Mouse (Mus musculus) ovary, postnatal 10 days (tissue): ENCODE measurements around the gene Kcnk1.

Experiments
- DNase-seq: peaks from one replicate; pipeline ENCODE4 v3.0.0; 2022; ENCODE audit warnings: low spot score

Kcnk1 gene

DNA sequence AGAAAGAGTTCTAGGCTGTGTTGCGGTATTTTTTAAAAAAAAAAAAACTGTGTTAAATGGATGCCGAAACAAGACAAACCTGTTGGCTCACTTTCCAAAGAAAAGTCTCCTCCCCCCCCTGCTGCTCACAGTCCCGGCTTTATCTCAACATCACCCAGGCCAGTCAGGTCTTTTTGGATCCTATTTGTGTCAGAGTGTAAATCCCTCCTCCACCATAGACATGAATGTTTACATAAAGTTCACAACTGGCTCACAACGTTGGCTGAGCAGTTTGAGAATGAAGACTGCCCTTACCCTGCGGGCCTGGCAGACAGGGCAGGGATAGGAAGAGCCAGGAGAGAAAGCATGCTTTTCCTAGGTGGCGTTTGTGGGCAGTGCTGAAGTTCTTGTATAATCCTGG is 2.0 kb downstream of the Kcnk1 start:
- no peak for DNase-seq

DNA sequence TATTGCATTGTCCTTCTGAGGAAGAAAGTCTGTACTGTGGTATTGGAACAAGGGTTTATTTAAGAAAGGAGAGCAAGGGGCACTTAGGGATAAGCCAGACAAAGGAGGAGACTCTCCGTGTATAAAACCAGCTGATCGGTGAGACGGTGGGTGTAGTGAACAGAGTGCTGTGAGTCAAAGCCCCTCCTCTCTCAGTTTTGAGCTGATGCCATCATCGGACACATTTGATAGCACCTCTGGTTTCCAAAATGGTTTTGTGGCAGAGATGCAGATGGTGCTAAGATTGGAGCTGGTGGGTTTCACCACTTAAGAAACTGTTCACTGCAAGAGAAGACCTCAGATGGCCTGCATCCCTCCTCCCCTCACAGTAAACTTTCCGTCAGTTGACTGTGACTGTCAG is 2.6 kb downstream of the Kcnk1 start:
- no peak for DNase-seq

DNA sequence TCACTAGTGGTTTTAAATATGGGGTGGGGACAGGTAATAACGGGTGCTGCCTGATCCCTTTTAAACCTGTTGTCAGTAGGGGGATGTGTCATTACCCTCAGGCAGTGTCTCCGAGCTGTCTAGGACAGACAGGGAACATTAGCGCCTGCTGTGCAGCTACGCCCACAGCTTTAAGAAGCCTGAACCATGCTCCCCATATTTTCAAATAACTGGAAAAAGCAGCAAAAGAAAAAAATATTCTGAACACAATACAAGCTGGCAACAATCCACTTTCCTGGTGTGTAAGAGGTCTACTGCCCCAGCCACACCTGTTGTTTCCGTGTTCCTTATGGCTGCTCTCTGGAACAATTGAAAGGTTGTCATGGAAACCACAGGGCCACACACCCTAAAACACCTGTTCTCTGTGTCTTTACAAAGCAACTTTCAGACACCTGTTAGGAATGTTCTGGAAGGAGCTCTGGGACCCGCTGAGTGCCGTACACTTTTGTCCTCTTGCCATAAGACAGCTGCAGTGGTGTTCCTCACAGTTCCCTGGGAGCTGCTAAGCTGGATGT is 4.9 kb downstream of the Kcnk1 start:
- no peak for DNase-seq

DNA sequence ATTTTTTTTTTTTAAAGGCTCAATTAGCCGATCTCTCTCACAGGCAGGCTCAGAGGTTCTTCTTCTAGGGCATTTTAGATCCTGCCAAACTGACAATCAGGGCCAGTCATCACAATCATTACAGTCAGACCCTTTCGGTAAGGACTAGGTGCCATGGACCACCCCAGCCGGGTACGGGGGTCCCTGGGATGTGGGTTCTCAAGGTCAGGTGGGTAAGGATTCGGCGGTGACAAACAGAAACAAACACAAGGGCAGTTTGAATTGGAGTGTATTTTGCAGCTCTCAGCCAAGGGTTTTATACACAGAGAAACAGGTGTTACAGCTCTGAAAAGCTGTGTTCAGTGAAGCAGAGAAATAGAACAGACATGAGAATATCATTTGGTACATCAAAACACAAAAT is 8.6 kb downstream of the Kcnk1 start:
- DNase-seq = no peak

DNA sequence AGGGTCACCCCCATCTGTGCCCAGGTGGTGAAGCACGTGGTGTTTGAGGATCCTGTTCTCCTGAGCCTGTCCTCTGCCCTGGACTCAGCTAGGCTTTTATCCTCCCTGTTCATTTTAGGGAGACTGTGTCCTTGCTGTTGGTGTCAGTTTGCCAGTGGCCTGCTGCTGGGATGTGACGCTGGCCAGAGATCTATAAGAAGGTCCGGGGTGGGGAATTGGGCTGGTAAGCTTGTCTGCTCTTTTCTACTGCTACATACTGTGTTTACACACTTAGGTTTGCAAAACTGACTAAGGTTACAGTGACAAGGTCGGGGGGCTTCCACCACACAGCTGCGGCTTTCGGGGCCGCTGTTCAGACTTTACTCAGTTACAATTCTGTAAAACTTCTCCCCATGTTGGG is 10.0 kb downstream of the Kcnk1 start:
- no peak for DNase-seq

DNA sequence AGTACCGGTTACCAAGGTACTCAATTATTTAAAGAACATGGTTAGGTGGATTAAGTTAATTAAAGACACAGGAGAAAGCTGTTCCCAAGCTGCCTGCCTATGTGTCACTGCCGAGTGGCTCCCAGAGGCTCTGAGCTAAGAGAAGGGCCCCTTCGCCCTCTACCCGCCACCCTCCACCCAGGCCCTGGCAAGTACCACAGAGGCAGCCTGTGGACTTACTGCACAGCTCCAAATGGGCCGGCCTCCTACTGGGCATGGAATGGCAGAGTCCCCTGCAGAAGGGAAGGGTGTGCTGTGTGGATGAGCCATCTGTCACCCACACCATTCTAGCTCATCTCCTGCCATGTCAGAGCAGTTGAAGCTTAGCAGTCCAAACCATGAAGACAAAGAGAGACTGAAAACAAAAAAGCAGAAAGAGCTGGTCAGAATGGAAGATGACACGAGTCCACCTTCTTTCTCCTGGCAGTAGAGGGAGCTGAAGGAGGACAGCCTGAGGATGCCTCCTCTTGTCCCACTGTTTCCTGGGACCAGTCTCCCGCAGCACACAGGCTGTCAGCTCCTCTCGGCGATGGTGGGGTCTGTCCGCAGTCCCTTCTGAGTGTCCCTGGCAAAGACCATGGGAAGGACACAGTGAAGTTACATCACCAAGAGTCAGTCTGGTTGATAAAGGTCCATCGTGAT is 11.5 kb downstream of the Kcnk1 start:
- DNase-seq = no peak

DNA sequence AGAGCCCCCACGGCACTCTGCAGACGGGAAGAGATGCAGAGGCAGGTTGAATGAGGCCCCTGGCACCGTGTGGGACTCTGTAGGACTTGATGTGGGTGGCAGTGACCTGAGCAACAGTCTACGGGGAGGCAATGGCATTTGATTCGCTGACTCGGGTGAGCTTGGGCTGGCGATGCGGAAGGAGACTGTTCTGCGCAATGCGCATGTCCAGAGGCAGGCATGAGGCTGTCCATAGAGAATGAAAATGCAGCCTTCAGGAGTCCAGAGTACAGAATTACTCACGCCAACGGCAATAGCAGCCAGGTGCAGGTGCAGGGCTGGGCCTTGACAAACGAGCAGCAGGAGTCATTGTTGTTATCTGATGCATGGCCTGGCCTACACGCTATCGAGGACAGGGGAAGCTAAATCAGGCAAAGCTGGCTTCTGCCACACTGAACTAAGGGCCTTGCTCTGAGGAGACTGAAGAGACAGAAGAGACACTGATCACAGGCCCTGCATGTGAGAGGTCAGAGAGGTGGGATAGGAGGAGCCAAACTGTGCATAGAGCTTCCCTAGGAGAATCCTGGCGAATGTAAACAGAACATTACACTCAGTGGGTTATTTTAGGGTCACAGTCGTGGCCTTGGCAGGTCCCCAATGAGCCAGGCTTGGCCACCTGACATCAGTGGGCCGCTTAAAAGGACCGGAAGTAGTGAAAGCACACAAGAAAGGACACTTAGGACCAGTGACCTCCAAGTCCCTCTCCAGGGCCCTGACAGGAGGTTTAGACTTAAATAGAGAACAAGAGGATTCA is 12.8 kb downstream of the Kcnk1 start:
- no peak for DNase-seq

DNA sequence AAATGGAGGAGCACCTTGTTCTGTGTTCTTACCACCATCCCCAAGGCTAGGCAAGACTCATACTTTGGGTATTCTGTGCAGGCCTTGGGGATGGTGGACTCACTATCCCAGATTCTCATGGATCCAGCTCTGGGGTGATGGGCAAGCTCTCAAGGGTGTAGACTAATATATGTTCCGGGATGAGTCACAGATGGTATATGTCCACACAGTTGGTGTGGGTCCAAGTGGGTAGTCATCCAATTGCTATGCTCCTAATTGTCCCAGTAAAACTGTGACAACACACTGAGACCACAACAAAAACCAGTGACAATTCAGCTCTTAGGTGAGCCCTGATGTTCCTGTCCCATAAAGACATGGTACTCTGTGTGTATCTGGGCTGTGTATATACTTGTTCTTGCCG is 14.0 kb downstream of the Kcnk1 start:
- no peak for DNase-seq

DNA sequence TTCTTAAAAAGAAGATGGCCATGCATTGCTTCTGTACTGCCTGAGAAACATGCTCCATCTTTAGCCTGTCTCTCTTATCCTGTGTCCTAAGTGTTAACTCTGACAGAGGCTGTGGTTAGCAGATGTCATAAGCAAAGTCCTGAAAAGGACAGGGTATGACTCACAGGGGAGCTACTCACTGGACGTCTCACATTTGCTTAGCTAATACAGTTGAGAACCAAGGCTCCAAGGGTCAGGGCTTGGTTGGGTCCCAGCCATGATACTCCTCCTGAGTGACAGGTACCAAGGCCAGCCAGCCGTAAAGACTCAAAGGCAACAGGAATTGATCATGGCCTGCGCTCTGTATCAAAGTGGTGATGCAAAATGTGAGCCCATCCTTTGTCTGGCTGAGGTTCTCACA is 15.9 kb downstream of the Kcnk1 start:
- DNase-seq = no peak

DNA sequence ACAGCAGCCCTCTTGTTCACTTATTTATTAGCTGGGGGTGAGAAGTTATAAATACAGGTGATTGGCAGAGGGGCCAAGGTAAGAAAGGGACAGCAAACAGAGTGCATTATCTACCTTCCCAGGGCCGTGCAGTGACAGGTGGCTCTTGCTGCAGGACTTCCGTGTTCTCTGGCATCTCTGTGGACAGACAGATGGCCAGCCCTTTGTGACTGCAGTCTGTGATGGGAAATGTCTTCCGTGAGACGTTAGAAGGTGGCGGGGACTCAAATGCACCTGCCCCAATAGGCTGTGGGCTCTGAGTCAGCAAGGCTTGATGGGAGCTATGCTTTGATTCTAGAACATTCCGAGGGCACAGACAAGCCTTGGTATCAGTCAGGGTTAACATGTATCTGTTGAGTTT is 17.4 kb downstream of the Kcnk1 start:
- DNase-seq = no peak

DNA sequence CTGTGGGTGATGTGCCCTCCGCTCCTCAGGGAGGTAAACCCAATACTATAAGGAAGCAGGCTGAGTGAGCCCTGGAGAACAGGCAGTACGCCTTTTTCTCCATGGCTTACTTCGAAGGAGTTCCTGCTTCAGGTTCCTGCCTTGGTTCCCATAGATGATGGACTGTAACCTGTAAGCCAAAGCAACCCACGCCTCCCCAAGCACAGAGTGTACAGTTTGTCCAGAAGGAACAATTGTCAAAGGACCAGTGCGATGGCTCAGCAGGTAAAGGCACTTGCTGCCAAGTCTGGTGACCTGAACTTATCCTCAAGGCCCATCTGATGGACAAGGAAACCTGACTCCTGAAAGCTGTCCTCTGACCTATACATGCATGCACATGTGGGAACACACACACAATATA is 18.7 kb downstream of the Kcnk1 start:
- no peak for DNase-seq

DNA sequence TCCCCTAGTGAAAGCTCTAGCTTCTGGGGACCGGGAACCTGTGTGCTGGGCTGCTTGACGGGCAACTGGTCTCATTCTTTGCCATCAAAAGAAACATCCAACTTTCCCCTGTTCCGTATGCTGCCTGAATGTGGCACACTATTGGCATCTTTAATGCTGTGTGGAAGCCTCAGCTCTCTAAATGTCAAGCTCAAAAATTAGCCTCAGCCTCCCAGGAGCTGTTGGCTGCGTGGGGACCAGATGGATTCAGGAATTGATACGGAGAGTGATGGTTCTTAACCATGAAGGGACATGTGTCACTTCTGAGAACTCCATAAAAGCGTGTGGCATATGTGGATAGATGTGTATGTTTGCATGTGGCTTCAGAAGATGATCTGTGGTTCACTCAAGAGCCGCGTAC is 27.0 kb downstream of the Kcnk1 start:
- DNase-seq = no peak

DNA sequence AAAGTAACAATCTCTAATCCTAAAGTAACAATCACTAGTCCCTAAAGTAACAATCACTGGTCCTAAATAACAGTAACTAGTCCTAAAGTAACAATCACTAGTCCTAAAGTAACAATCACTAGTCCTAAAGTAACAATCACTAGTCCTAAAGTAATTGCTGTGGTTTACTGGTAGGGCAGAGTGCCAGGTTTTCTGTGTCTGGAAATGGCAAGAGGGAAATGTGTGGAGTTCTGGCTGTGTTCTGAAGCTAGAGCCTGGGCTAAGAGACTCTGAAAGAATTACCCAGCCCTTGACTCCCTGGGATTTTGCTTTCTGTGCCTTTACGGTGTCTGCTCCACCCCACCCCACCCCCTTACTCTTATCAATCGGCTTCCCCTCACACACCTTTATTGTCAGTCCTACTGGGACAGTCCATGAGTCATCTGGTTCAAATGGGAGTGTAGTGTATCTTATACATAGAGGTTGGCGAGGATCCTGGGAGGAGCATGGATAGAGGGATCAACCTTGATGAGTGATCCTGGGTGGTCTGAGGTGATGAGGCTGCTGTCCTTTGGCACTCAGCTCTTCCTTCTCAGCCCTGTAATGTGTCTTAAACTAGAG is 28.8 kb downstream of the Kcnk1 start:
- DNase-seq = no peak

DNA sequence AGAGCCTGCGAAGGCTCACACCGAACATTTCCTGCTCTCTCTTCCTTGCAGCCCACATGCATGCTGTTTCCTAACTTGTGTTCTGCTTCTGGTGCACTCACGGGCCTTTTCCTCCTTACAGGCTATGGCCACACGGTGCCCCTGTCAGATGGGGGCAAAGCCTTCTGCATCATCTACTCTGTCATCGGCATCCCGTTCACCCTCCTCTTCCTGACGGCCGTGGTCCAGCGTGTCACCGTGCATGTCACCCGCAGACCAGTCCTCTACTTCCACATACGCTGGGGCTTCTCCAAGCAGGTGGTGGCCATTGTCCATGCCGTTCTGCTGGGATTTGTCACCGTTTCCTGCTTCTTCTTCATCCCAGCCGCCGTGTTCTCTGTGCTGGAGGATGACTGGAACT is 29.9 kb downstream of the Kcnk1 start:
- no peak for DNase-seq

DNA sequence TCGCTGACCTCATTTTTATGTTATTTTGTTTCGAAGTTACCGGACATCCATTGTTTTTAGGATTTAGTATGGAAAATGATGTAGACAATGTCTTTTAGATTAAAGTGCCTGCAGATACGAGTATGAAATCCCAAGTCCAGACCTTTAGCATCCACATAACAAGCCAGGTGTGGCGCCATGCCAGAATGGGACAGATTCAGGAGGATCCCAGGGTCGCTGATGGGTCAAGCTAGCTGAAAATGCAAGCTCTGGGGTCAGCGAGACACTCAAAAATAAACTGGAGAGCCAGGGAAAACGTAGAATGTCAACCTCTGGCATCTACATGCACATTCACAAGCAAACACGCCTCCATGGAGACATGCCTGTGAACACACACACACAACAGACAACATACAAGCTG is 31.2 kb downstream of the Kcnk1 start:
- no peak for DNase-seq

DNA sequence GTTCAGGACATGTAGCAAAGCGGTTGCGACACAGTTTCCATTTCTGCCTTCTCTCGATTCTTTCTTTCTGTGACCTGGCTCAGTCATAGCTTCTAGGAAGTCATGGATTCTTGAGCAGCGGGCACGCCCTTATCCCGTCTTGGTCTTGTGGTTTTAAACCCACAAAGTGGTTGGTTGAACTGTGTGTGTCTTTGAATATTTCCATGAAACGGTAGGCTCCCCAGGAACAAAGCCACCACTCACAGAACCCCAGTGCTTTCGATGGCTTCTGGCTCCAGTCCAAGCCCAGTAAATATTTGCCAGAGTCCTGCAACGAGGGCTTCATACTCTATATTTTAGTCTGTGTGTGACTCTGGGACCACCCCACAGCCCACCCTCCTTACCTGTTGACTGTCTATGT is 31.6 kb downstream of the Kcnk1 start:
- no peak for DNase-seq

DNA sequence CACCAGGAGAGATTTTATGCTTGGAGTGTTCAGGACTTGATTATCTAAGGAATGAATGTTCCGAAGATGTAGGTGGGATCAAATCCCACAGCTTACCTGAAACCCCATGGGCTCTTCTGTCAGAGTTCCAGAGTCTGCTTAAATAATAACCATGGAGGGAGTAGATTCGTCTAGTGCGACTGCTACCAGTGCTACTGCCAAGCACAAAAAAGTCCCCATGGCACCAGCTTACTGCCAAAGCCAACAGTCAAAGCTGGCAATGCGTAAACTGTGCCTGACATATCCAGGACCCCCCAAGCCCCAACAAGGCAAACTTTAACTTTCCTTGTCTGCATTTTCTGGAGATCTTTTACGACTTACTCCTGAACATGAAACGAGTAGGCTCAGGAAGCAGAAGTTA is 32.5 kb downstream of the Kcnk1 start:
- DNase-seq = no peak

DNA sequence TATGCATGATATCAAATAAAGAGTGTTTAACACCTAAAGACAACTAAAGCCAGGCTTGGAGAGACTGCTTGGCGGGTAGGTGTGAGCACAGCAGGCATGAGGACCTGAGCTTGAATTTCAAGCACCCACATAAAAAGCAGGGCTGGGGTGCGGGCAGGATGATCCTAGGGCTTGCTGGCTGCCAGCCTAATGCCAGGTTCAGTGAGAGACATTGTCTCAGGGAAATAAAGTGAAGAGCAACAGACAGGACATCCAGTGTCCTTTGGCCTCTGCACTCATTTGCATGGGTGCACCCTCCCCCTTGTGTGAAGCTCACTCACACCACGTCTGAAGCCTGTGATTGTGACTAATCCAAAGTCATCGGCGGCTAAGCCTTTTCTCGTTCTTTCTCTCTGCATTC is 34.0 kb downstream of the Kcnk1 start:
- DNase-seq = no peak

DNA sequence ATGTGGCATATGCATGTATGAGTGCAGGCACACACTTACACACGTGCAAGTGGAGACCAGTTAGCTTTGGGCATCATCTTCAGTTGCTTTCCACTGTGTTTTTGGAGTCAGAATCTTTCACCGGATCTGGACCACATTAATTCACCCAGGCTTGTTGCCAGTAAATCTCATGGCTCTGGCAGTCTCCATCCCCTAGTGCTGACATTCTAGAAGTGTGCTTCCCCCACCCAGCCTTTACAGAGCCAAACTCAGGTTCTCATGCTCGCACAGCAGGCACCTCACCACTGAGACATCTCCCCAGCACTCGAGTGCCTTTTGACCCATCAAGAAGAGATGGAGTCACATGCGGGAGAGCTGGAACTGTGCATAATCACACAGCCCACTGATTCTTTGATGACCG is 37.8 kb downstream of the Kcnk1 start:
- no peak for DNase-seq

DNA sequence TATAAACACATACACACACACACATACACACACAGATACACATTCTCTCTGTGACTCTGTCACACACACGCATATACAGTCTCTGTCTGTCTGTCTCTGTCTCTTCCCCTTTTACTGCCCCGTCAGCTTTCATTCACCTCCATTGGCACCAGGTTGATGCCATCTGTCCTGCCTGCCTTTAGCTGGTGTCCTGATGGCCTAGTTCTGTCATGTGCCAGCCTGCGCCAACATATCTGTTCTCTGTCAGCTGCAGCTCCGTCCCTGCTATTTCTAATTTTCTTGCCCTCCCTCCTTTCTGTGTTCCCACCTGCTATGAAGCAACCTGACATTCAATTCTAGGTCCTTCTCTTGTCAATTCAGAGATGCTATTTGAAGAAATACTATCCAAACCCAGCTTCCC is 40.1 kb downstream of the Kcnk1 start:
- no peak for DNase-seq

DNA sequence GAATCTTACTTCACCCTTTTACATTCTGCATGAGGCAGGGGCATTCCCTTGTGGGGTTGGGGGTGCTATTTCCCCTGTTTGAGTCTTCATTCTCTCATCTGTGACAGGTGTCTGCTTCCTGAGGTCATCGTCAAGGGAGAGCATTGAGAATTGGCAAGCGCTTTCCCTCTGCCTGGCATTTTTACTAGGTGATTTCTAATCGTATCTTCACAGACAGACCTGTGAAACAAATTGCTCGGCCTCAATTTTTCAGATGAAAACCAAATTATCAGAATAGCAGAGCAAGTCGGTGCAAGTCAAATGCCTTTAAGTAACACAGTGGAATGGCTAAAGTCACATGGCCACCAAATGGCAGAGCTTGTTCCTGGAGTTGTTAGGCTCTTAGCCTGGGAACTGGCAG is 41.4 kb downstream of the Kcnk1 start:
- DNase-seq = no peak

DNA sequence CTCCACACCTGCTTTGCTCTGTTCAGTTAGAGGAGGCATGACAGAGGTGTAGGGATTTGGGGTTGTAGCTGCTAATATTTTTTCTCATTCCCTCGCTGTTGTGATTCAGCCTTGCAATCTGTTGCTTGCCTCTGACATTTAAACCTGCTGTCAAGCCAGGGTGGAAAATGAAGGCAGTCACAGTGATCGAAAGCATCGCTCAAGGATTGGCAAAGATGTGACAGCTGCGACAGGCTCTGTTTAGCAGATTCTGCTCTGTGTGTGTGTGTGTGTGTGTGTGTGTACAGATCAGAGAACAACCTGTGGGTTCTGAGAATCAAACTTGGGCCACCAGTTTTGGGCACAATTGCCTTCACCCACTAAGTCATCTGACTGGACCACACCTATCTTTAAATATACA is 50.8 kb downstream of the Kcnk1 start:
- no peak for DNase-seq

DNA sequence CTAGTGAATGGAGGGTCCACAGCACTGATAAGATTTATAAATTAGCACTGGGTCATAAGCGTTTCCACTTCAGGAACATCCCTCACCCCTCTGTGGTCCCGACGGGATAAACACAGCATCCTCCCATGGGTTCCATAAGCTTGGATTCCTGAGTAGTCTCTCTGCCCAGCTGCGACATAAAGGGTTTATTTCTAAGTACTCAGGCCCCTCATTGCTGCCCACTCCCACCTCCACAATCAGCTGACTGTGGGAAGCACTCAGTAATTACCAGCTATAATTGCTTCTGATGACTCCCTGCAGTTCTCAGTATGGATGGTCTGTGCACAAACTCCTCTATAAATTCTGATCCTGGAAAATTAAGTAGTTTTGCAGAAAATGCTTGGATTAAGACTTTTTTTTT is 58.9 kb downstream of the Kcnk1 start:
- DNase-seq = no peak
